Mouse (Mus musculus) naive thymus-derived CD4-positive, alpha-beta T cell, adult 2 months (primary cell): Measurements from ENCODE around the gene Troap.

ENCODE experiments used
- DNase-seq: peaks from one replicate; pipeline ENCODE4 v3.0.0-alpha.2; 2011; ENCODE audit warnings: low read depth

Troap gene

GRCm38 (mm10) chr15:99114312-99115064 lies 40.1 kb downstream of the Troap start:
- no peak for DNase-seq

DNA sequence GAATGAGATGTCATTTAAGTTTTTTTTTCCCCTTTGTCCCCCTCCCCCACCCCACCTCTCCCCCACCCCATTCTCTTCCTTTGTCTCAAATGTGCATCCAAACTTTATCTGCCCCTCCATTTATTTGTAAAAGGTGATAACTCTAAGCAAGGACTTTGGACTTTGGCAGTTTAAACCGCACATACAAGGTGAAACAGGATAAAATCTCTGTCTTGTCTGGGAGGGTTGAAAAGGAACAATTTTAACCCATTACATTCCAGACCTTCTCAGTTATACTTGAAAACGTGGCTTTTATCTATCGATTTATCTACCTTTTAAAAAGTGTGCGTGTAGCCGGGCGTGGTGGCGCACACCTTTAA lies 40.7 kb downstream of the Troap start:
- DNase-seq, result no peak

GRCm38 (mm10) chr15:99116539-99116938 lies 42.2 kb downstream of the Troap start:
- DNase-seq, result no peak

GRCm38 (mm10) chr15:99120814-99121213 lies 46.4 kb downstream of the Troap start:
- DNase-seq, result no peak

DNA sequence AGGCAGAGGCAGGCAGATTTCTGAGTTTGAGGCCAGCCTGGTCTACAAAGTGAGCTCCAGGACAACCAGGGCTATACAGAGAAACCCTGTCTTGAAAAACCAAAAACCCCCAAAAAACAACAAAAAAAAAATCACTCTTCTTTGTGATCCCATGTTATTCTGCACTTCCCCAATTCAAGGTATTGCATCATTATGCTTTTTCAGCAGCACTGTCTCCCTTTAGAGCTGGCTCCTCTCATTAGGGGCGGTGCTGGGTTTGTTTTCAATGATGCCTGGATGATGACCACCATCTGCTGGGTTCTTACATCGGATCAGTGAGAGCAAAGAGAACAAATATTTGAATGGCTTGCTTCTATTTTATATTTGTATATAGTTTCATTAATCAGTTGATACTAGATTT lies 48.3 kb downstream of the Troap start:
- no peak for DNase-seq

DNA sequence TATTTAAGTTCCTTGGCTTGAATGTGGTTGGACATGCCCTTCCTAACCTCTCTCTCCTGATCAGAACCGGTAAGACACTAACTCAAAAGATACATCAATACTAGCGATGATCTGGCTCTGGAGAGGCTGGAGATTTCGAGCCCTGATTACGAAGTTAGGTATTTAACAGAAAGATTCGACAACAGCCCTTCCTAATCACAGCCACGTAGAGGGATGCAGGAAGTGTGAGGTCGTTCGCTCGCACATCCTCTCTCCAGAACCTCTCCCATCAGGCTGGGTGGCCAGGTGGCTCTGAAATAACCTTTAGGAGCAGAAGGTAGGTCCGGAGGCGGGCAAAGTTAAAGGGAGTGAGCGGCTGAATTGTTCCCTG lies 51.3 kb downstream of the Troap start, which contains the start of gene Spats2:
Gene Spats2, plus strand, starts transcription at position 206 of the 370 bp plus-strand sequence.
- DNase-seq, result peak; percentile 38

GRCm38 (mm10) chr15:99126081-99126815 lies 51.9 kb downstream of the Troap start:
- peak; percentile 44 for DNase-seq

DNA sequence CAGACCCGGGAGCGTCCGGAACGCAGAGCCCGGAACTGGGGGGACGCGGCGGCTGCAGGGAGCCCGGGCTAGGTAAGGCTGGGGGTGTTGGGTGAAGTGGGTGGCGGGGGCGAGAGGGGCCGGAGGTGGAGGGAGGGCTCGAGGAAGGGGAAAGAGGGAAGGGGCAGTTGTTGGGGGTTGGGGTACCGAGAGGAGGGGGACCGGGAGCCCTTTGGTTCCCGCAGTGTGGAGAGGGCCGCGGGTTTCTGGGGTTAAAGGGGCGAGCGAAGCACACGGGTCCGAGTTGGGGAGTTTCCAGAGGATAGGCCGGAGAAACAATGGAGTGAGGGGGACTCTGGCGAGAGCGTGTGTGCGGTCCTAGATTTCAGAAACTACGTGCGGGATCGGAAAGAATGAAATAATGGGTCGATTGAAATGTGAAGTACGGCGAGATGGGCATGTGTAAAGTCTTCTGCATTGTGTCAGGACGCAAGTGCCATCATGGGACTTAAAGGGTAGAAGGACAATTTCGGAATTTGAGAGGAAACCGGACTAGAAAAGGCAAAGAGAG lies 52.5 kb downstream of the Troap start:
- peak; percentile 29 for DNase-seq

- DNase-seq, result no peak
These were observed 53.6 kb downstream of the Troap start for GRCm38 (mm10) chr15:99127851-99128522.

DNA sequence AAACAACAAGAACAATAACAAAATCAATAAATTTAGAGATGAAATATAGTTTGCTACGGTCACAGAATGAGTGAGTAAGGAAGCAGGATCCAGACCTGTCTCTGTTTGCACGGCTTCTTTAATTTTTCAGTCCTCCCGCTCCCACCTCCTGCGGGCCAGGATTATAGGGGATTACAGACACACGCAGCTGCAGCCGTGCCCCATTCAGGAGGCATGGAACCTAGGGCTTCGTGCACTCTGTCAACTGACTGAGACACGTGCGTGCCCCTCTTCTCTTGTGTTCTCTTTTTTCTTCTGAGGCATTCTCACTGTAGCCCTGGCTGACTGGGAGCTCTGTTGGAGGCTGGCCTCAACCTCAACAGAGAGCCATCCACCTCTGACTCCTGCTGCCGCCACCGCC lies 55.1 kb downstream of the Troap start:
- no peak for DNase-seq

DNA sequence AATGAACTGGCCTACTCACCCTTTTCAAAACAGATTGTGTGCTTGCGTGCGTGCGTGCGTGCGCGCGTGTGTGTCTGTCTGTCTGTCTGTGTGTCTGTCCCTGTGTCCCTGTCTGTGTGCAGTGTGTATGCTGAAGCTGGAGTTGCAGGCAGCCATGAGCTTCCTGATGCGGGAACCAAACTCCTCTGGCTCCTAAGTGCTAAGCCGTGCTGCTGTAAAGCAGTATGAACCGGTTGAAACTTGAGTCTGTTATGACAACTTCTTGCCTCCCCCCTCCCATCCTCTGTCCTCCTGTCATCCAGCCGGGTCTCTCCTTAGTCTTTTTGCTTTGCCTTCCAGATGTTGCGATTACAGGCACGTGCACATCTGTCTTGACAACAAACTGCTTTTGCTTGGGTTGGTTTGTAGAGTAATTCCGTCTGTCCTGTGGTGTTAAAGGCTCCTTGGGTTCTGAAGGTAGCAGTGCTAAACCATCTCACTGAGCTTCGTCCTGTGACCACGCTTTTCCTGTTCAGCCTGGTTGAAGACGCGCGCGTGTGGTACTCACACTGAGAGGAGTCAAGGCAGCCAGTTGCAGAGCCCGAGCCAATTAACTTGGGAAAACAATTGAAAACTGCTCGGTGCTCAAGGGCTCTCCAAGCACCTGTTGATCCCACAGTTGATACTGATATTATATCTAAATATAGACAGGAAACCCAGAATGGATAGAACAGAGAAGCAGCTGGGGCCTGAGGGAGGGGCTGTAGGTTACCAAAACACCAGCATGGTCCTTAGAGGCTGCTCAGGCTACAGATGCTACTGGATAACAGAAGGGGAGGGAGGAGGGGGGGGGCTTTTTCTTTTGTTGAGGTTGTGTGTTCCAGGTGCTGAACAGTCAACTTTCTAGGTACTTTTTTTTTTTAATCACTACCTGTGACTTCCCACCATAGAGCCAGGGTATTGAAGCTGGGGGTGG lies 55.9 kb downstream of the Troap start:
- DNase-seq, result peak; percentile 40
